Mouse (Mus musculus) embryonic facial prominence, embryonic 14.5 days (tissue): Measurements from ENCODE around the gene Myoz2. TPM values are rescaled to one million over a fixed set of nuclear protein-coding genes. Genes with fewer than 3 reads are reported as not detected.

Experiments used
- ATAC-seq: fragments of 200-750 bp; cut with Nextera tagmentation; 2 replicates; pipeline ENCODE4 v1.8.0; 2017; ENCODE audit warnings: low read depth, moderate number of reproducible peaks, moderate TSS enrichment
- DNase-seq: peaks from one replicate; pipeline ENCODE4 v3.0.0-alpha.2; 2015; ENCODE audit warnings: low spot score
- H3K27ac ChIP-seq: fragments of 300-500 bp; sonication (generic); replicated peaks from 2 replicates; pipeline ENCODE4 v1.5.1; 2014; ENCODE audit warnings: low read depth, mild to moderate bottlenecking, low read length, moderate library complexity
- H3K27me3 ChIP-seq: fragments of 300-500 bp; sonication (generic); replicated peaks from 2 replicates; pipeline ENCODE4 v1.6.1; 2014; ENCODE audit warnings: low read length; ENCODE audit not compliant: control insufficient read depth, insufficient read depth
- H3K36me3 ChIP-seq: fragments of 300-500 bp; sonication (generic); 2 replicates; pipeline ENCODE4 v1.6.1; 2014; ENCODE audit warnings: low read length, mixed read lengths; ENCODE audit not compliant: control insufficient read depth, insufficient read depth
- H3K4me1 ChIP-seq: fragments of 300-500 bp; sonication (generic); 2 replicates; pipeline ENCODE4 v1.6.1; 2014; ENCODE audit warnings: antibody characterized with exemption, low read length; ENCODE audit not compliant: control insufficient read depth, insufficient read depth
- H3K4me2 ChIP-seq: fragments of 300-500 bp; sonication (generic); 2 replicates; pipeline ENCODE4 v1.6.1; 2014; ENCODE audit warnings: low read depth, mild to moderate bottlenecking, low read length, moderate library complexity, mixed read lengths
- H3K4me3 ChIP-seq: fragments of 300-500 bp; sonication (generic); 2 replicates; pipeline ENCODE4 v1.5.1; 2014; ENCODE audit warnings: low read depth, mild to moderate bottlenecking, low read length
- H3K9ac ChIP-seq: fragments of 300-500 bp; sonication (generic); 2 replicates; pipeline ENCODE4 v1.6.1; 2014; ENCODE audit warnings: low read depth, mild to moderate bottlenecking, low read length, moderate library complexity, mixed read lengths
- H3K9me3 ChIP-seq: fragments of 300-500 bp; sonication (generic); 2 replicates; pipeline ENCODE4 v1.6.1; 2016; ENCODE audit warnings: low read length; ENCODE audit not compliant: control insufficient read depth
- WGBS: fragments of 180-500 bp; shearing (Covaris S2); extraction: QIAGEN DNeasy Blood & Tissue Kit; methylation state at CpG from one replicate; pipeline ENCODE4 v1.1.7; 2014; 5-methylcytosine and 5-hydroxymethylcytosine counted together
- polyA plus RNA-seq: library from polyadenylated mRNA; unstranded; fragments of >200 nt; fragmentation: Nextera tagmentation; extraction: Ambion mirVana; gene quantifications from 2 replicates; pipeline ENCODE4 v1.2.1, GENCODE M21; 2014

The Myoz2 gene
- polyA plus RNA-seq, 1 experiment from 2014 or later = 94.7 TPM

DNA sequence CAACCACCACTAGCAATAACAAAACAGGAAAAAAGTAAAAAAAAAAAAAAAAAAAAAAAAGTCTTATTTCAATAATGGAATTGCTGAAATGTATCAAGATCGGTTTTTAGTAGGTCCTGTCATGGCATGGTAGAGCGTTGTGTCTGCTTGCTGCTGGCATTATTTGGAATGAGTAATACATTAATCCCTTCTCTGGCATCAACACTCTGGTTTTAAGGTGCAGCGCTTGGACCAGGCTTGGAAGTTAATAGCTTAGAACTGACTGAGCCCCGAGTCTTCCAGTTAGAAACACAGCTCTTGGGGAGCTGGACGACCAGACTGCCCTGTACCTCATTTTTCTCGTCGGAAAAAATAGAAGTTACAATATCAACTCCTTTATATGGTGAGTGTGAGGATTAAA, 32.0 kb upstream of the Myoz2 start:
- Histone ChIP-seq H3K36me3 (no peaks in the 10 kb centered on the region), H3K9me3 (no peaks in the 10 kb centered on the region), H3K9ac (no peak overlapping the region), H3K27me3 (no peaks in the 10 kb centered on the region), H3K4me3 (no peak overlapping the region), H3K4me2 (no peak overlapping the region), H3K4me1 (peaks cover 7% of the 10 kb centered on the region; the same call in 1 of the 2 replicates), H3K27ac (no peak overlapping the region)
- 89% methylated on average over 7 of the region's 7 CpGs for WGBS
- ATAC-seq (no peak), DNase-seq (no peak)

- 66% methylated on average over 5 of the region's 5 CpGs for WGBS
- Histone ChIP-seq H3K27me3 (no peaks in the 10 kb centered on the region), H3K9me3 (no peaks in the 10 kb centered on the region), H3K36me3 (no peaks in the 10 kb centered on the region), H3K9ac (no peak overlapping the region), H3K27ac (no peak overlapping the region), H3K4me1 (peaks cover 11% of the 10 kb centered on the region; the same call in 1 of the 2 replicates), H3K4me2 (no peak overlapping the region), H3K4me3 (no peak overlapping the region)
- DNase-seq (no peak), ATAC-seq (no peak)
Measured at GRCm38 (mm10) chr3:123065466-123065865, 30.7 kb upstream of the Myoz2 start.

- ATAC-seq (0 out of 2 replicates have a peak, but pooled peaks have one; percentile 50), DNase-seq (no peak)
- no peaks in the 10 kb centered on the region for H3K27me3 ChIP-seq
- H3K4me2 ChIP-seq = no peak overlapping the region
- peaks cover 11% of the 10 kb centered on the region; the same call in 1 of the 2 replicates for H3K4me1 ChIP-seq
- WGBS = 16% methylated on average over 5 of the region's 5 CpGs
- H3K4me3 ChIP-seq = no peak overlapping the region
- H3K9me3 ChIP-seq = no peaks in the 10 kb centered on the region
- H3K27ac ChIP-seq = no peak overlapping the region
- H3K9ac ChIP-seq = 0 out of 2 replicates have a peak overlapping the region, but pooled peaks have one; percentile 14
- H3K36me3 ChIP-seq = no peaks in the 10 kb centered on the region
Measured at GRCm38 (mm10) chr3:123064186-123064585, 29.4 kb upstream of the Myoz2 start.

DNA sequence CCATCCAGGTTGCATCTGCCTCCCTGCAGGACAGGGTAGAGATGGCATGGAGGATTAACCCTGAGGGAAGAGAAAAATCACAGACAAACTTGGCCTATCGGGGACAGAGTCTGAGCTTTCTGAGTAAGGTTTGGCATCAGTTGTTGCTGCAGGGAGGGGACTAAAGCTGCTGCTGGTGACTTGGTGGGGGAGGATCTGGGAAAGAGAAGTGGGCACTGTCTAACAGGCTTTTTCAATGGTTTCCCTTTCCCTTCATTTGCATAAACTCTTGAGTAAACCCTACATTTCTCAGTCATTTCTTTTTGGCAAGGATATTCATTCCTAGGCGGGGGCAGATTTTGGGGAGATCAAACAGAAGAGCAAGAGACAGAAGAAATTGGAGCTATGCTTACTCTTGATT, 27.1 kb upstream of the Myoz2 start:
- Histone ChIP-seq H3K9me3 (no peaks in the 10 kb centered on the region), H3K27me3 (no peaks in the 10 kb centered on the region), H3K36me3 (no peaks in the 10 kb centered on the region), H3K9ac (no peak overlapping the region), H3K27ac (no peak overlapping the region), H3K4me1 (peaks cover 11% of the 10 kb centered on the region; the same call in 1 of the 2 replicates), H3K4me3 (no peak overlapping the region), H3K4me2 (no peak overlapping the region)
- 60% methylated on average over 2 of the region's 2 CpGs for WGBS
- ATAC-seq (no peak), DNase-seq (peak; percentile 42)

- WGBS = 88% methylated on average over 1 of the region's 1 CpGs
- no peak overlapping the region for H3K4me3 ChIP-seq
- no peak for ATAC-seq
- no peak for DNase-seq
- no peak overlapping the region for H3K27ac ChIP-seq
- H3K9me3 ChIP-seq = no peaks in the 10 kb centered on the region
- no peaks in the 10 kb centered on the region for H3K36me3 ChIP-seq
- H3K4me1 ChIP-seq = peaks cover 6% of the 10 kb centered on the region; the same call in 1 of the 2 replicates
- H3K27me3 ChIP-seq = no peaks in the 10 kb centered on the region
- H3K9ac ChIP-seq = no peak overlapping the region
- no peak overlapping the region for H3K4me2 ChIP-seq
Measured at GRCm38 (mm10) chr3:123058832-123059231, 24.0 kb upstream of the Myoz2 start.

GRCm38 (mm10) chr3:123054178-123054577, 19.4 kb upstream of the Myoz2 start:
- Histone ChIP-seq H3K27me3 (no peaks in the 10 kb centered on the region), H3K27ac (no peak overlapping the region), H3K4me1 (no peaks in the 10 kb centered on the region), H3K9me3 (peaks cover 5% of the 10 kb centered on the region; the same call in 1 of the 2 replicates), H3K4me2 (no peak overlapping the region), H3K4me3 (no peak overlapping the region), H3K36me3 (no peaks in the 10 kb centered on the region), H3K9ac (no peak overlapping the region)
- WGBS = 56% methylated on average over 5 of the region's 5 CpGs
- peak; percentile 57 for DNase-seq
- peak; percentile 53 for ATAC-seq

DNA sequence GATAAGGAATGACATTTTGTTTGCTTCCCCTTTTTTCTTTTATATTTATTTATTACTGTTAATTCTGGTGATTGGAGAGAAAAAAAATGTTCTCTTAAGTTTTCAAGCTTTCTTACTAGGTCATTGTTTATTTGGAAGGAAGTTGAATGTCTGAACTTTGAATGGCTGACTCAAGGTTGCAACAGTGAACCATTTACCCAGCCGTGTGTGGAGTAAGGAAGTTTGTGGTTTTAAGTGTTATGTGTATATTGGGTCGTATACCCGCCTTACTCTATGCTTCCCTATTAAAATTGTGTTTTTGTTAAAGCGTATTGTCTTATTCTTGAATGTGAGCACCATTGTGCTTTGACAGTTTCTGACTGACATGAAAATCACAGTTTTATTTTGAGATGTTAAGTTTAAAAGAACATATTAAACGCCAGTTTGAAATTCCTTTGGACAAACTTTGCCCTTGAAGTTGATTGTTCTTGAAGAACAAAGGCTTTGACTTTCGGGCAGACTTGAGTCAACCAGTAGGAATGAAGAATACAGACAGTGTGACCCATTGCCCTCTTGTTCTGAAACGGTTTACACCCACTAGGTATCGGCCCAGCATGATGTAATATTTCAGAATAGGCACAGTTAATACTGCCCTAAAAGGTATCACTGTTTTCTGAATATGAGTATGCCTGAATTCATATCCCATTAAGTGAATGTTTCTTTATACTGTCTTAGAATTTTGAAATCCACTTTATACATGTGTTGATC, 18.6 kb upstream of the Myoz2 start:
- no peak for ATAC-seq
- 64% methylated on average over 8 of the region's 8 CpGs for WGBS
- H3K4me3 ChIP-seq = no peak overlapping the region

GRCm38 (mm10) chr3:123042308-123042707, 7.5 kb upstream of the Myoz2 start:
- Histone ChIP-seq H3K4me2 (no peak overlapping the region), H3K27me3 (no peaks in the 10 kb centered on the region), H3K9ac (no peak overlapping the region), H3K4me1 (no peaks in the 10 kb centered on the region), H3K4me3 (no peak overlapping the region), H3K27ac (no peak overlapping the region), H3K36me3 (no peaks in the 10 kb centered on the region), H3K9me3 (no peaks in the 10 kb centered on the region)
- 88% methylated on average over 1 of the region's 1 CpGs for WGBS
- DNase-seq = no peak
- no peak for ATAC-seq

More for the DNA sequence above, 18.6 kb upstream of the Myoz2 start:
- no peaks in the 10 kb centered on the region for H3K27me3 ChIP-seq
- H3K9ac ChIP-seq = no peak overlapping the region
- no peak overlapping the region for H3K4me2 ChIP-seq
- DNase-seq = no peak
- H3K9me3 ChIP-seq = peaks cover 6% of the 10 kb centered on the region; the same call in 1 of the 2 replicates
- H3K36me3 ChIP-seq = no peaks in the 10 kb centered on the region
- H3K4me1 ChIP-seq = no peaks in the 10 kb centered on the region
- no peak overlapping the region for H3K27ac ChIP-seq

DNA sequence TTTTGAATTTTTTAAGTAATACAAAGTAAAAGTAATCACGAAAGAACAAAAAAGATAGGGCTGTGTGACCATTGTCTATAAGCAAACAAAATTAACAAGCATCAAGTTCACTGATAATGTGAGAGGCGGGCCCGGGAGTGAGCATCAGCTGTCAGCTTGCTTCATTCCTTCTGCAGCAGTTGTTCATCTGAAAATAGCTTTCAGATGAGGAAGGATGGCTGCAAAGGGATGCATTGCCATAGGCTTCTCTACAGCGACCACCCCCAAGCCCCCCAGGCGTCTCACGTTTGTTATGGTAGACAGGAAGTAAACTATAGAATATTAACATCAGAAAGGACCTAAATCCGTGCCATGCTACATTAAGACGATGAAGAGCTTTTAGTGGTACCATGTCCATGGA, 1.0 kb downstream of the Myoz2 start:
- Histone ChIP-seq H3K27ac (no peak overlapping the region), H3K9me3 (no peaks in the 10 kb centered on the region), H3K27me3 (no peaks in the 10 kb centered on the region), H3K4me2 (no peak overlapping the region), H3K4me3 (no peak overlapping the region), H3K36me3 (no peaks in the 10 kb centered on the region), H3K9ac (no peak overlapping the region), H3K4me1 (no peaks in the 10 kb centered on the region)
- DNase-seq = no peak
- 61% methylated on average over 8 of the region's 8 CpGs for WGBS
- ATAC-seq = no peak
